Mouse (Mus musculus) thymus, adult 2 months (tissue): ENCODE results near the gene Them4. TPM values are rescaled to one million over a fixed set of nuclear protein-coding genes. Genes with fewer than 3 reads are reported as not detected.
"Not testable (repeated sequence)": the region's sequence is repeated elsewhere in the genome, so short reads cannot be mapped to it uniquely, and the experiment has no call there.

Experiments used
- DNase-seq: peaks from one replicate; pipeline ENCODE4 v3.0.0; 2021
- H3K27ac ChIP-seq: fragments of 200-500 bp; 2 replicates; pipeline ENCODE4 v1.5.1; 2012; ENCODE audit warnings: low read length, control low read depth; ENCODE audit not compliant: control insufficient read depth, insufficient read depth
- H3K27me3 ChIP-seq: fragments of 200-500 bp; 2 replicates; pipeline ENCODE4 v1.6.1; 2012; ENCODE audit warnings: mild to moderate bottlenecking, low read length, moderate library complexity, mixed read lengths; ENCODE audit not compliant: control insufficient read depth, insufficient read depth
- H3K36me3 ChIP-seq: fragments of 200-500 bp; 2 replicates; pipeline ENCODE4 v1.6.1; 2012; ENCODE audit warnings: mild to moderate bottlenecking, low read length, moderate library complexity; ENCODE audit not compliant: control insufficient read depth, insufficient read depth
- H3K4me1 ChIP-seq: fragments of 200-500 bp; replicated peaks from 2 replicates; pipeline ENCODE4 v1.6.1; 2012; ENCODE audit warnings: low read length; ENCODE audit not compliant: control insufficient read depth, insufficient read depth
- H3K4me3 ChIP-seq: fragments of 200-500 bp; 2 replicates; pipeline ENCODE4 v1.5.1; 2012; ENCODE audit warnings: mild to moderate bottlenecking, low read length, control low read depth, moderate library complexity; ENCODE audit not compliant: control insufficient read depth, insufficient read depth
- CTCF ChIP-seq: fragments of 200-500 bp; IDR thresholded peaks from 2 replicates; pipeline ENCODE4 v1.5.1; 2012; ENCODE audit warnings: mild to moderate bottlenecking, control low read depth, low read length, moderate library complexity, borderline replicate concordance; ENCODE audit not compliant: control insufficient read depth, poor library complexity, insufficient read depth; ENCODE audit errors: extremely low read depth
- POLR2A ChIP-seq: fragments of 200-500 bp; IDR thresholded peaks from 2 replicates; pipeline ENCODE4 v1.6.1; 2012; ENCODE audit warnings: mild to moderate bottlenecking, low read length, control low read depth, moderate library complexity; ENCODE audit not compliant: control insufficient read depth, poor library complexity, insufficient read depth; ENCODE audit errors: extremely low read depth
- WGBS: fragments of 180-500 bp; shearing (Covaris S2); methylation state at CpG from one replicate; pipeline ENCODE4 v1.1.7; 2018; 5-methylcytosine and 5-hydroxymethylcytosine counted together
- polyA plus RNA-seq: library from polyadenylated mRNA; depleted of rRNA; stranded (reverse); fragments of >200 nt; gene quantifications from 2 replicates; pipeline ENCODE4 v1.2.3, GENCODE M21; 2012; rRNA removed

Gene Them4
- 1.8 and 2.3 TPM in 2 replicates for polyA plus RNA-seq

- TF ChIP-seq POLR2A, result peak; percentile 68
- TF ChIP-seq CTCF, result no peak
- Histone ChIP-seq H3K27me3 (no peaks in the 10 kb centered on the region), H3K36me3 (no peaks in the 10 kb centered on the region), H3K4me1 (no peaks in the 10 kb centered on the region), H3K4me3 (peak within 1 kb of the TSS; percentile 50), H3K27ac (no peak within 1 kb of the TSS)
- peak; percentile 87 for DNase-seq
- 2% methylated on average over 47 of the region's 47 CpGs for WGBS
Observed at GRCm38 (mm10) chr3:94309633-94310363, at the start of gene Them4. Gene Them4 (plus strand): TSS chr3:94310089.

GRCm38 (mm10) chr3:94260598-94260997, 49.3 kb upstream of the Them4 start:
- no peak overlapping the region for H3K4me3 ChIP-seq
- H3K4me1 ChIP-seq, result no peaks in the 10 kb centered on the region
- WGBS, result 48% methylated on average over 6 of the region's 6 CpGs
- no peaks in the 10 kb centered on the region for H3K27me3 ChIP-seq
- no peak for DNase-seq
- TF ChIP-seq CTCF (no peak), POLR2A (no peak)
- H3K27ac ChIP-seq, result no peak overlapping the region
- no peaks in the 10 kb centered on the region for H3K36me3 ChIP-seq

GRCm38 (mm10) chr3:94263736-94264135, 46.2 kb upstream of the Them4 start, which contains the start of gene Gm4778:
Gene Gm4778 (plus strand): TSS chr3:94264036.
- H3K36me3 ChIP-seq, DNase-seq, H3K27me3 ChIP-seq, H3K4me1 ChIP-seq, H3K4me3 ChIP-seq, H3K27ac ChIP-seq: not testable (repeated sequence)
- WGBS, result 90% methylated on average over 1 of the region's 1 CpGs

DNA sequence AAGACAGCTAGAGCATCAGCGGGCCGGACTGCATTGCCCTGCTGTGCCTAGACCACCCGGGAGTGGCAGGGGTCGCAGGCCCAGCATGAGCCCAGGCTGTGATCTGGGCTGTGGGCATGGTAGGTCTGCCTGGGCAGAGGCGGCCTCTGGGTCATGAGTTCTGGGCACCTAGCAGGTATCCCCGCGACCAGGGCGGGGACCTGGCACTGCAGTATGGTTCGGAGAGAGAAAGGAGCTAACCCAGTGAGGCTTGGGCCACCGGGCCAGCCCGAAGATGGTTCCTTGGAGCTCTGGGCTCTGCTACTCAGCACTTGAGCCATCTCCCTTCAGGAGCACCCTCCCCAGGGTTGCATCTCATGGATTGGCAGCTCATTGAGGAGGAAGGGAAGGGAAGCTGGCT, 33.9 kb upstream of the Them4 start:
- Histone ChIP-seq H3K4me3 (no peak overlapping the region), H3K4me1 (no peaks in the 10 kb centered on the region), H3K27me3 (no peaks in the 10 kb centered on the region), H3K36me3 (no peaks in the 10 kb centered on the region), H3K27ac (no peak overlapping the region)
- TF ChIP-seq CTCF (no peak), POLR2A (no peak)
- no peak for DNase-seq
- 90% methylated on average over 11 of the region's 11 CpGs for WGBS

GRCm38 (mm10) chr3:94305457-94305856, 4.4 kb upstream of the Them4 start:
- Histone ChIP-seq H3K27me3 (no peaks in the 10 kb centered on the region), H3K27ac (no peak overlapping the region), H3K4me1 (no peaks in the 10 kb centered on the region), H3K4me3 (no peak overlapping the region), H3K36me3 (no peaks in the 10 kb centered on the region)
- 33% methylated on average over 1 of the region's 1 CpGs for WGBS
- TF ChIP-seq CTCF (no peak), POLR2A (no peak)
- DNase-seq, result no peak

- TF ChIP-seq POLR2A (no peak), CTCF (no peak)
- H3K4me1 ChIP-seq, result no peaks in the 10 kb centered on the region
- H3K4me3 ChIP-seq, result no peak overlapping the region
- H3K27ac ChIP-seq, result no peak overlapping the region
- DNase-seq, result no peak
- no peaks in the 10 kb centered on the region for H3K36me3 ChIP-seq
- no peaks in the 10 kb centered on the region for H3K27me3 ChIP-seq
Observed at GRCm38 (mm10) chr3:94306975-94307374, 2.9 kb upstream of the Them4 start.

GRCm38 (mm10) chr3:94310491-94310890, 602 bp downstream of the Them4 start:
- Histone ChIP-seq H3K27me3 (no peaks in the 10 kb centered on the region), H3K36me3 (no peaks in the 10 kb centered on the region), H3K4me3 (peak overlapping the region; percentile 50), H3K4me1 (no peaks in the 10 kb centered on the region), H3K27ac (no peak overlapping the region)
- no peak for TF ChIP-seq CTCF
- no peak for TF ChIP-seq POLR2A
- 53% methylated on average over 7 of the region's 7 CpGs for WGBS
- DNase-seq, result no peak
